Mouse (Mus musculus): ENCODE measurements around the gene Lsr. TPM values are rescaled to one million over a fixed set of nuclear protein-coding genes. Genes with fewer than 3 reads are reported as not detected.
A peak's percentile ranks its signal among the peaks of the same experiment; 100 is the strongest.
"Not testable (repeated sequence)": the region's sequence is repeated elsewhere in the genome, so short reads cannot be mapped to it uniquely, and the experiment has no call there.

The Lsr gene
- total RNA-seq, 2 experiments from 2014 or later: 0.10 TPM; not detected in 1

- peak; percentile 94 for ATAC-seq (replicated peaks; ENCODE audit: poor library complexity, severe bottlenecking)
Observed at GRCm38 (mm10) chr7:30942365-30942764, 30.9 kb downstream of the Lsr start.

DNA sequence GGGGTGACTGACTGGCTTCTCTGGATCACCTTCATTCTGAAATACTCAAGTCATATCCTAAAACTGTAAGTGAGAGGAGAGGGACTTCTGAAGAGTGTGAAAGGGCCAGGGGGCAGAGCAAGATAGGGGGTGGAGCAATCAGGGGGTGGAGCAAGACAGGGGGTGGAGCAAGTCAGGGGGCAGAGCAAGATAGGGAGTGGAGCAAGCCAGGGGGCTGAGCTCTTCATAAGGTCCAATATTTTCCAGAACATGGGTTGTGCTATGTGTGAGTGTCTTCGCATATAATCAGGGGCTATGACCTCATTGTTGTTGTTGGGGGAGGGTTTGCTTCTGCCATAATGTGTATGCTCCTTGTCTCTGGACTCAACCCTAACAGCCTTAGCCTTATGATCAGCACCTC lies 33.2 kb downstream of the Lsr start:
- ATAC-seq (replicated peaks; ENCODE audit: poor library complexity, severe bottlenecking): 0 out of 2 replicates have a peak, but pooled peaks have one; percentile 9

DNA sequence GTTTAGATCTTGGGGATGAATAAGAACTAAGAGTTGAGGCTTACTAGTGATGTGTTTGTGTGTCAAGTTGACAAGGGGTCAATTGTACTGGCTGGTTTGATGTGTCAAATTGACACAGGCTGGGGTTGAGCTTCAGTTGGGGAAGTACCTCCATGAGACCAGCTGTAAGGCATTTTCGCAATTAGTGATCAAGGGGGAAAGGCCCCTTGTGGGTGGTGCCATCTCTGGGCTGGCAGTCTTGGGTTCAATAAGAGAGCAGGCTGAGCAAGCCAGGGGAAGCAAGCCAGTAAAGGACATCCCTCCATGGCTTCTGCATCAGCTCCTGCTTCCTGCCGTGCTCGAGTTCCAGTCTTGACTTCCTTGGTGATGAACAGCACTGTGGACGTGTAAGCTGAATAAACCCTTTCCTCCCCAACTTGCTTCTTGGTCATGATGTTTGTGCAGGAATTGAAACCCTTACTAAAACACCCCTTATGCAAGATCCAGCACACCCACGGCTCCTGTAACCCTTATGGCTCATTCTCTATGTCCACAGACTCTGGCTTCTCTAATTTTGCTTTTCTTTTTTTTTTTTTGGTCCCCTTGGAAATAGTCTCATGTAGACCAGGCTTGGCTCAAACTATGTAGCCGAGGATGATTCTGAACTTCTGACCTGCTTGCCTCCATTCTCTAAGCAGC lies 37.7 kb downstream of the Lsr start:
- ATAC-seq (replicated peaks; ENCODE audit: poor library complexity, severe bottlenecking): peak; percentile 94

DNA sequence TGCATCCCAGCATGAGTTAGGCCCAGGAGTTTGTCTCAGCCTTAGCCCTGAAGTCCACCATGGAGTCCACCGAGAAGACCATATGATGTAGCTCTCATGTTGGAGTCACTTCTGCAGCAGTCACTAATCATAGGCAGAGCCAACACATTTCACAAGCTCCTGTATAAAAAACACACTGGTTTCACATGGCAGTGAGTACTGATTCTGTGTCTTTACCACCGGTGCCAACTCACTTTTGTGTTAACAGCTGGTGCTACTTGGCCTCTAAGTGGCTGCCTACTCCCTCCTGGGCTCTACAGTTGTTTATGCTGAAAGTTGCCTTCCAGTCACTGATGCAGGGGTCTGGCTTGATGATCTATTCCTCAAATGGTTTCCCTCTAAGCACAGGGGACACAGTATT lies 48.7 kb downstream of the Lsr start, which contains the start of gene Hamp2:
Gene Hamp2, minus strand, starts transcription at position 101 of the 400 bp plus-strand sequence.
- ATAC-seq (replicated peaks; ENCODE audit: poor library complexity, severe bottlenecking): not testable (repeated sequence)

DNA sequence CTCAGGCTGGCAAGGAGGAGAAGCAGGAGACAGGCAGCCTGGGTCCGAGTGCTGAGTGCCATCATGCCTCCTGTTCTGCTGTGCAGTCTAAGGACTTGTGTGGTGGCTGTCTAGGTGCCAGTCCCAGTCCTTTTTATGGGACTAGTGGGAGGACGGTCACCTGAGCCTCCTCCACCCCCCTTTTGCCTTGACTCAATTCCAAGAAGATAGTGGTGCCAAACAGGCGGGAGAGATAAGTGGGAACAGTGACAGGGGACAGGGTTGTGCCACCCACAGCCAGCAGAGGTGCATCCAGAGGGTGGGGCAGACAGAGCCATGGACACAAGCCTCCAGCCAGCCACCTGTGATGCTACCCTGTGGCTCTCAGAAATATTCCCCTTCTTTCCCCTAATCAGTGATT lies 49.2 kb downstream of the Lsr start:
- no peak for ATAC-seq (replicated peaks; ENCODE audit: poor library complexity, severe bottlenecking)

- peak; percentile 80 for ATAC-seq (replicated peaks; ENCODE audit: poor library complexity, severe bottlenecking)
Observed at GRCm38 (mm10) chr7:30922490-30922889, 50.8 kb downstream of the Lsr start.

DNA sequence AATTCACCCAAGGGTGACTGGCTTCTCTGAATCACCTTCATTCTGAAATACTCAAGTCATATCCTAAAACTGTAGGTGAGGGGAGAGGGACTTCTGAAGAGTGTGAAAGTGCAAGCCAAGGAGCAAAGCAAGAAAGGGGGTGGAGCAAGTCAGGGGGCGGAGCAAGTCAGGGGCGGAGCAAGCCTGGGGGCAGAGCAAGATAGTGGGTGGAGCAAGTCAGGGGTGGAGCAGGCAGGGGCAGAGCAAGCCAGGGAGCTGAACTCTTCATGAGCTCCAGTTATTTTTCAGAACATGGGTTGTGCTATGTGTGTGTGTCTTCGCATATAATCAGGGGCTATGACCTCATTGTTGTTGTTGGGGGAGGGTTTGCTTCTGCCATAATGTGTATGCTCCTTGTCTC lies 53.0 kb downstream of the Lsr start:
- ATAC-seq (replicated peaks; ENCODE audit: poor library complexity, severe bottlenecking): peak; percentile 60

- peak; percentile 73 for ATAC-seq (replicated peaks; ENCODE audit: poor library complexity, severe bottlenecking)
Observed at GRCm38 (mm10) chr7:30917219-30917618, 56.0 kb downstream of the Lsr start.

GRCm38 (mm10) chr7:30916713-30917112 lies 56.6 kb downstream of the Lsr start:
- no peak for ATAC-seq (replicated peaks; ENCODE audit: poor library complexity, severe bottlenecking)

DNA sequence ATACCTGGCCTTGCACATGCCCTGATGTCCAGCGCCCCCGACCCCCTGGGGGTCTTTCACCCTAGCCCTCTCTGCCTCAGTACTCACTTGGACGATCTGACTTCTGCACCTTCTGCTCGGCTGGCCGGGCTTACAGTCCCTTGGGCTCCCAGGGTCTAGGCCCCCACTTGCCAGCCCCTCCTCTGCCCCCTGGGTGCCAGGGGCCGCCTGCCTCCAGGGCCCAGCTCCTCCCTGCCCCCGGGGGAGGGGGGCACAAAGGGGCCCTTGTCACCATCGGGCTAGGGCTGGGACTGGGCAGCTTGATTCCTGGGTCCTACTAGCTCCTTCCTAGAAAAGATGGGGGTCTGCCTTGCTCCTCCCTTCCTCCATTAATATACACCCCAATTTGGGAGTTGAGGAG lies 58.5 kb downstream of the Lsr start, which contains the start of gene Mag:
Gene Mag, minus strand, starts transcription at position 142 of the 400 bp plus-strand sequence.
- no peak for ATAC-seq (replicated peaks; ENCODE audit: poor library complexity, severe bottlenecking)

DNA sequence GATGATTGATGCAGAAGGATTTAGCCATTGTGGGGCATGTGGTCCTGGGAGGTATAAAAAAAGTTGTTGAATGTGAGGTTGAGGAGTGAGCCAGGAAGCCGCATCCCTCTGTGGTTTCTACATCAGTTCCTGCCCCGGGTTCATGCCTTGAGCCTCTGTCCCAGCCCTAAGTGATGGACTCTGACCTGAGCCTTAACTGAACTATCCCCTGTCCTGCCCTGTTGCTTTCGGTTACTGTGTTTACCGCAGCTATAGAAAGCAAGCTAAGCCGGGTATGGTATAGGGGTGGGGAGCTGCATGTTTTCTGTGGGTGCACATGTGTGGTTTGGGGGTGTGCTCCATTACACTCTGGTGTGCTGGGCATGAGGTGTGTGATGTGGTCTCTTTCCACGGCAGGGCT lies 63.5 kb downstream of the Lsr start:
- ATAC-seq (replicated peaks; ENCODE audit: poor library complexity, severe bottlenecking): peak; percentile 27

DNA sequence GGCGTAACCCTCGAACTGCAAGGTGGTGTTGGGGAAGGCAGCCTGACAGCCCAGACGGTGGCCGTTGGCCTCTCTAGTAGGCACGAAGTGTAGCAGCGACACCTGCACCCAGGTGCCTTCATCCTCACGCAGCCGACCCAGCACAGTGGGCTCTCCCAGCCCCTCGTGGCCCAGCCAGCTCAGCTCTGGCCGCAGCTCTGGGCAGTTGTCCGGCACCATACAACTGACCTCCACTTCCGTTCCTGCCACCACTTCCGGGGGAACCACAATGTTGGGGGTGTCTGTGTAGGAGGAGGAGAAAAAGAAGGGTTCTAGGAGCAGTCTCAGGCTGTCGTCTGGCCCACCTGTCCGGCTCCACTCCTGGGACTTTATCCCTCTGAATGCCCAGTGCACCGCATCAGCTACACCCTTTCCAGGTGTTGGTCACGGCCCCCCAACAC lies 64.3 kb downstream of the Lsr start:
- peak; percentile 13 for ATAC-seq (replicated peaks; ENCODE audit: poor library complexity, severe bottlenecking)

- peak; percentile 74 for ATAC-seq (replicated peaks; ENCODE audit: poor library complexity, severe bottlenecking)
Observed at GRCm38 (mm10) chr7:30908277-30908991, 64.8 kb downstream of the Lsr start.

Other genes with a start within 250 kb of the Lsr start
- 160 and 219 TPM in 2 replicates for gene Tmem147, start 243.9 kb downstream of the Lsr start, total RNA-seq (2014; fragmentation: Nextera tagmentation)
- gene Tmem147, start 243.9 kb downstream of the Lsr start, total RNA-seq (2017): 71.5 and 106 TPM in 2 replicates
- not detected in 2 replicates for gene Gapdhs, start 229.8 kb downstream of the Lsr start, total RNA-seq (2014; fragmentation: Nextera tagmentation)
- not detected in 2 replicates for gene Gapdhs, start 229.8 kb downstream of the Lsr start, total RNA-seq (2017)
- gene Sbsn, start 222.0 kb downstream of the Lsr start, total RNA-seq (2014; fragmentation: Nextera tagmentation): 2.4 and 3.7 TPM in 2 replicates
- 1.2 TPM in 1 of 2 replicates, not detected in the other for gene Sbsn, start 222.0 kb downstream of the Lsr start, total RNA-seq (2017)
- gene Dmkn, start 209.7 kb downstream of the Lsr start, total RNA-seq (2014; fragmentation: Nextera tagmentation): 68.4 and 69.3 TPM in 2 replicates
- gene Dmkn, start 209.7 kb downstream of the Lsr start, total RNA-seq (2017): 81.3 and 133 TPM in 2 replicates
- gene Krtdap, start 185.6 kb downstream of the Lsr start, total RNA-seq (2014; fragmentation: Nextera tagmentation): not detected in 2 replicates
- gene Krtdap, start 185.6 kb downstream of the Lsr start, total RNA-seq (2017): not detected in 2 replicates
- 6.5 and 17.9 TPM in 2 replicates for gene Ffar2, start 149.7 kb downstream of the Lsr start, total RNA-seq (2014; fragmentation: Nextera tagmentation)
- 23.4 and 26.4 TPM in 2 replicates for gene Ffar2, start 149.7 kb downstream of the Lsr start, total RNA-seq (2017)
- not detected in 2 replicates for gene Ffar3, start 117.3 kb downstream of the Lsr start, total RNA-seq (2014; fragmentation: Nextera tagmentation)
- gene Ffar3, start 117.3 kb downstream of the Lsr start, total RNA-seq (2017): not detected in 2 replicates
- gene Ffar1, start 111.9 kb downstream of the Lsr start, total RNA-seq (2014; fragmentation: Nextera tagmentation): not detected in 2 replicates
- not detected in 2 replicates for gene Ffar1, start 111.9 kb downstream of the Lsr start, total RNA-seq (2017)
- gene Cd22, start 93.1 kb downstream of the Lsr start, total RNA-seq (2014; fragmentation: Nextera tagmentation): not detected in 2 replicates
- not detected in 2 replicates for gene Cd22, start 93.1 kb downstream of the Lsr start, total RNA-seq (2017)
- gene Mag, start 58.6 kb downstream of the Lsr start, total RNA-seq (2014; fragmentation: Nextera tagmentation): 0.81 TPM in 1 of 2 replicates, not detected in the other
- gene Mag, start 58.6 kb downstream of the Lsr start, total RNA-seq (2017): 0.46 TPM in 1 of 2 replicates, not detected in the other
- not detected in 2 replicates for gene Hamp2, start 48.8 kb downstream of the Lsr start, total RNA-seq (2014; fragmentation: Nextera tagmentation)
- not detected in 2 replicates for gene Hamp2, start 48.8 kb downstream of the Lsr start, total RNA-seq (2017)
- not detected in 2 replicates for gene Hamp, start 29.4 kb downstream of the Lsr start, total RNA-seq (2014; fragmentation: Nextera tagmentation)
- not detected in 2 replicates for gene Hamp, start 29.4 kb downstream of the Lsr start, total RNA-seq (2017)
- 87.7 and 105 TPM in 2 replicates for gene Usf2, start 16.7 kb downstream of the Lsr start, total RNA-seq (2014; fragmentation: Nextera tagmentation)
- gene Usf2, start 16.7 kb downstream of the Lsr start, total RNA-seq (2017): 103 and 128 TPM in 2 replicates
- gene Fam187b, start 326 bp upstream of the Lsr start, total RNA-seq (2014; fragmentation: Nextera tagmentation): not detected in 2 replicates
- not detected in 2 replicates for gene Fam187b, start 326 bp upstream of the Lsr start, total RNA-seq (2017)
- 332 and 404 TPM in 2 replicates for gene Fxyd5, start 69.0 kb upstream of the Lsr start, total RNA-seq (2014; fragmentation: Nextera tagmentation)
- 209 and 277 TPM in 2 replicates for gene Fxyd5, start 69.0 kb upstream of the Lsr start, total RNA-seq (2017)
- not detected in 2 replicates for gene Fxyd7, start 78.0 kb upstream of the Lsr start, total RNA-seq (2014; fragmentation: Nextera tagmentation)
- not detected in 2 replicates for gene Fxyd7, start 78.0 kb upstream of the Lsr start, total RNA-seq (2017)
- not detected in 2 replicates for gene Fxyd1, start 83.7 kb upstream of the Lsr start, total RNA-seq (2014; fragmentation: Nextera tagmentation)
- not detected in 2 replicates for gene Fxyd1, start 83.7 kb upstream of the Lsr start, total RNA-seq (2017)
- not detected in 2 replicates for gene Lgi4, start 85.9 kb upstream of the Lsr start, total RNA-seq (2014; fragmentation: Nextera tagmentation)
- not detected in 2 replicates for gene Lgi4, start 85.9 kb upstream of the Lsr start, total RNA-seq (2017)
- not detected in 2 replicates for gene Fxyd3, start 103.2 kb upstream of the Lsr start, total RNA-seq (2014; fragmentation: Nextera tagmentation)
- not detected in 2 replicates for gene Fxyd3, start 103.2 kb upstream of the Lsr start, total RNA-seq (2017)
- 11.1 TPM in 1 of 2 replicates, not detected in the other for gene Hpn, start 141.8 kb upstream of the Lsr start, total RNA-seq (2014; fragmentation: Nextera tagmentation)
- not detected in 2 replicates for gene Hpn, start 141.8 kb upstream of the Lsr start, total RNA-seq (2017)
- gene Scn1b, start 153.5 kb upstream of the Lsr start, total RNA-seq (2014; fragmentation: Nextera tagmentation): not detected in 2 replicates
- not detected in 2 replicates for gene Scn1b, start 153.5 kb upstream of the Lsr start, total RNA-seq (2017)
- gene Gramd1a, start 182.4 kb upstream of the Lsr start, total RNA-seq (2014; fragmentation: Nextera tagmentation): 59.3 and 77.5 TPM in 2 replicates
- gene Gramd1a, start 182.4 kb upstream of the Lsr start, total RNA-seq (2017): 21.2 and 36.5 TPM in 2 replicates